Mouse (Mus musculus) liver, embryonic 11.5 days (tissue): Measurements from ENCODE around the gene Cox19. TPM values are rescaled to one million over a fixed set of nuclear protein-coding genes. Genes with fewer than 3 reads are reported as not detected.

Experiments
- ATAC-seq: fragments of 200-750 bp; cut with Nextera tagmentation; replicated peaks from 2 replicates; pipeline ENCODE4 v1.8.0; 2017; ENCODE audit warnings: moderate number of reproducible peaks, mild to moderate bottlenecking, moderate TSS enrichment, moderate library complexity; ENCODE audit not compliant: low FRiP score
- DNase-seq: peaks from one replicate; pipeline ENCODE4 v3.0.0-alpha.2; 2017; ENCODE audit warnings: low spot score
- H3K27ac ChIP-seq: fragments of 300-500 bp; sonication (generic); 2 replicates; pipeline ENCODE4 v1.5.1; 2014; ENCODE audit warnings: mild to moderate bottlenecking, low read depth, low read length, control low read depth
- H3K27me3 ChIP-seq: fragments of 300-500 bp; sonication (generic); replicated peaks from 2 replicates; pipeline ENCODE4 v1.6.1; 2014; ENCODE audit warnings: low read length, mixed read lengths; ENCODE audit not compliant: control insufficient read depth, insufficient read depth
- H3K36me3 ChIP-seq: fragments of 300-500 bp; sonication (generic); 2 replicates; pipeline ENCODE4 v1.6.1; 2014; ENCODE audit warnings: mild to moderate bottlenecking, low read length, moderate library complexity, mixed read lengths; ENCODE audit not compliant: control insufficient read depth, insufficient read depth
- H3K4me1 ChIP-seq: fragments of 300-500 bp; sonication (generic); replicated peaks from 2 replicates; pipeline ENCODE4 v1.6.1; 2014; ENCODE audit warnings: low read length, mixed read lengths; ENCODE audit not compliant: control insufficient read depth, insufficient read depth
- H3K4me2 ChIP-seq: fragments of 300-500 bp; sonication (generic); 2 replicates; pipeline ENCODE4 v1.6.1; 2014; ENCODE audit warnings: mild to moderate bottlenecking, control low read depth, moderate library complexity
- H3K4me3 ChIP-seq: fragments of 300-500 bp; sonication (generic); 2 replicates; pipeline ENCODE4 v1.5.1; 2014; ENCODE audit warnings: low read depth, low read length, control low read depth
- H3K9ac ChIP-seq: fragments of 300-500 bp; sonication (generic); 2 replicates; pipeline ENCODE4 v1.6.1; 2014; ENCODE audit warnings: low read depth, low read length, control low read depth
- H3K9me3 ChIP-seq: fragments of 300-500 bp; sonication (generic); 2 replicates; pipeline ENCODE4 v1.6.1; 2016; ENCODE audit warnings: low read length, inconsistent platforms, mixed read lengths; ENCODE audit not compliant: control insufficient read depth
- WGBS: fragments of 180-500 bp; shearing (Covaris S2); extraction: QIAGEN DNeasy Blood & Tissue Kit; methylation state at CpG from one replicate; pipeline ENCODE4 v1.1.7; 2014; 5-methylcytosine and 5-hydroxymethylcytosine counted together
- polyA plus RNA-seq: library from polyadenylated mRNA; unstranded; fragments of >200 nt; fragmentation: Nextera tagmentation; extraction: Ambion mirVana; gene quantifications from 2 replicates; pipeline ENCODE4 v1.2.1, GENCODE M21; 2014

Gene Cox19
- polyA plus RNA-seq, 1 experiment from 2014 or later = 98.1 TPM

DNA sequence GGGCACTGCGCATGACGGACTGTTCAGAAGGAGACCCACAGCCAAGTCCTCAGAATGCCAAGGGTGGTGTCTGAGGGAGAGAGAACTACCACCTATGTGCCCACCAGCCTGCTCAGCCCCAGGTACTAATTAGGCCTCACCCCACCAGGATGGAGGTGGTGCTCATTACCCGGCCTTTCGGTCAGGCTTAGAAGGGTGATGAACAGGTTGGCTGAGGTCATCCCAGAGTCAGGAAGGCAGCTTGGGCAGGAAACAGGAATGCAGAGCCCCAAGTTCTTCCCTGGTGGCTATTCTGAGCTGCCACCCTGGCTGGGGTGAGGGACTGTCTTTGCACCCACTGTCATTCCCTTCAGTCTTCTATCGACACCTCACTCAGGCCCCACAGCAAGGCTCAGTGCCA is 34.8 kb upstream of the Cox19 start:
- 92% methylated on average over 5 of the region's 5 CpGs for WGBS
- Histone ChIP-seq H3K36me3 (peaks cover 2% of the 10 kb centered on the region; the same call in 1 of the 2 replicates), H3K9ac (peak overlapping the region; percentile 26), H3K4me1 (peaks cover 92% of the 10 kb centered on the region), H3K27ac (peak overlapping the region; percentile 100; the same call in 1 of the 2 replicates), H3K4me3 (no peak overlapping the region), H3K27me3 (no peaks in the 10 kb centered on the region), H3K4me2 (no peak overlapping the region), H3K9me3 (no peaks in the 10 kb centered on the region)
- no peak for DNase-seq
- ATAC-seq = no peak

GRCm38 (mm10) chr5:139384531-139384930 is 33.3 kb upstream of the Cox19 start:
- H3K9ac ChIP-seq = peak overlapping the region; percentile 43
- H3K4me2 ChIP-seq = peak overlapping the region; percentile 76
- ATAC-seq = no peak
- H3K9me3 ChIP-seq = no peaks in the 10 kb centered on the region
- no peak overlapping the region for H3K4me3 ChIP-seq
- peak overlapping the region; percentile 64 for H3K27ac ChIP-seq
- no peaks in the 10 kb centered on the region for H3K27me3 ChIP-seq
- peaks cover 86% of the 10 kb centered on the region for H3K4me1 ChIP-seq
- WGBS = 54% methylated on average over 10 of the region's 10 CpGs
- peaks cover 2% of the 10 kb centered on the region; the same call in 1 of the 2 replicates for H3K36me3 ChIP-seq
- DNase-seq = no peak

- Histone ChIP-seq H3K27ac (peak overlapping the region; percentile 99), H3K27me3 (no peaks in the 10 kb centered on the region), H3K4me1 (peaks cover 86% of the 10 kb centered on the region), H3K36me3 (peaks cover under 1% of the 10 kb centered on the region; the same call in 1 of the 2 replicates), H3K9me3 (no peaks in the 10 kb centered on the region), H3K9ac (peak overlapping the region; percentile 68), H3K4me2 (peak overlapping the region; percentile 76), H3K4me3 (peak overlapping the region; percentile 75)
- WGBS = 59% methylated on average over 9 of the region's 9 CpGs
- DNase-seq (no peak), ATAC-seq (no peak)
Observed at GRCm38 (mm10) chr5:139383234-139383633, 32.0 kb upstream of the Cox19 start.

DNA sequence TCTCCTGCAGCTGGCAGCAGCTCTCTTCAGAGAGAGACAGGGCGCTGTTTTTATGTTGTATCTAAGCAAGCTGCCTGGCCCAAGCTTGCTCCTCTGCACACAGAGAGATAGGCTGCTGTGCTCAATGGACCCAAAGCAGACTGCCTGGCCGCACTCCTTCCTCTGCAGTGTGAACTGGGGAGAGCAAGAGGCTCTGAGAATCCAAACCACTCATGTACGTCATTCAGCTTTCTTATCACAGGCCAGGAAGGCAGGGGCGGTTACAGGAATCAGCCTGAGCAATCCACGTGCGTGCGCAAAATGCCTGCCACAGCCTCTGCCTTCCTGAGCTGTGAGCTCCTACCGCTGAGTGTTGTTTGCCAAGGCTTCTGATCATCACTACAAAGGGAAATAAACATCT is 31.5 kb upstream of the Cox19 start:
- peak; percentile 70 for DNase-seq
- Histone ChIP-seq H3K9ac (peak overlapping the region; percentile 68), H3K4me1 (peaks cover 86% of the 10 kb centered on the region), H3K27ac (peak overlapping the region; percentile 99), H3K9me3 (no peaks in the 10 kb centered on the region), H3K4me2 (peak overlapping the region; percentile 76), H3K36me3 (no peaks in the 10 kb centered on the region; the same call in 1 of the 2 replicates), H3K4me3 (peak overlapping the region; percentile 75), H3K27me3 (no peaks in the 10 kb centered on the region)
- peak; percentile 75 for ATAC-seq
- 10% methylated on average over 8 of the region's 8 CpGs for whole genome bisulfite sequencing

GRCm38 (mm10) chr5:139381586-139382513 is 30.6 kb upstream of the Cox19 start:
- H3K36me3 ChIP-seq = no peaks in the 10 kb centered on the region; the same call in 1 of the 2 replicates
- peaks cover 86% of the 10 kb centered on the region for H3K4me1 ChIP-seq
- no peaks in the 10 kb centered on the region for H3K27me3 ChIP-seq
- ATAC-seq = peak; percentile 60
- no peaks in the 10 kb centered on the region for H3K9me3 ChIP-seq
- H3K4me2 ChIP-seq = peak overlapping the region; percentile 76
- peak overlapping the region; percentile 99 for H3K27ac ChIP-seq
- 35% methylated on average over 18 of the region's 18 CpGs for WGBS
- H3K4me3 ChIP-seq = peak overlapping the region; percentile 75
- DNase-seq = peak; percentile 53
- H3K9ac ChIP-seq = peak overlapping the region; percentile 80

DNA sequence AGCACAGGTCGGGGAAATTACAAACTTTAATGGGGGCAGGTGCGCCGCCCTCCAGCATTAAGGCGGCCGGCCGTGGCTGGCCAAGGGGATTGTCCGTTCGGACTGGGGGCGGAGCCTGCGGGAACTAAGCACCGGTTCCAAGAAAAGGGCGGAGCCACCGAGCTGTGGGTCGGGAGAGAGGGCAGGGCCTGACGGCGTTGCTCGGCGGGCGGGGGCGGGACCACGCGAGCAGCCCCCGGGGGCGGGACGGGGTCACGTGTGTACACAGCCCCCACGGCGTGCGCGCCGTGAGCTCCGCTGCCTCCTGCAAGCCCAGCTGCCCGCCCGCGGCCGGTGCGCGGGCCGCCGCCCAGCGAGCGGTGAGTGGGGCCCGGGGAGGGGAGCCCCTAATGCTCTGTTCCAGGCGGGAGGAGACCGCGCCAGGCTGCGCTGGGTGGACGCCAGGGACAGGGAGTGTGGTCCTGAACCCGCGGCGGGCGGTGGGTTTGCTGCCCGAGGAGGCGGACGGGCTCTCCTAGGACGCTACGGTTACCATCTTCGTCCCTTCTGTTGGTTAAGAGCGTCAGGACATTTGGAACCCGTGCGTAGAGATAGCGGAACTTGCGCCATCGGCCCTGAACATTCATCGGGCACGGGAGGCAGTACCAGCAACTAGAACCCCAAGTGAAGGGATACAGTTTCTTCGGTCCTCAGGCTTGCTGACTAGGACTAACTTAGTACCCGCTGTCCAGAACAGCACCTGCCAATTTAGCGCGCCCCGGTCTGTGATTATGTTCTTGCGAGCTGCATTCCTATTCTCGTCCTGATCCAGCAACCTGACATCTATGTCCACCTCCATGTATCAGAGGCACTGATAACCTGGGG is 29.4 kb upstream of the Cox19 start:
- H3K27me3 ChIP-seq = no peaks in the 10 kb centered on the region
- peak; percentile 77 for ATAC-seq
- 1% methylated on average over 69 of the region's 73 CpGs for WGBS
- peak overlapping the region; percentile 76 for H3K4me2 ChIP-seq
- H3K4me1 ChIP-seq = peaks cover 88% of the 10 kb centered on the region
- peak overlapping the region; percentile 99 for H3K27ac ChIP-seq
- H3K9ac ChIP-seq = peak overlapping the region; percentile 80
- peak; percentile 89 for DNase-seq
- H3K9me3 ChIP-seq = no peaks in the 10 kb centered on the region
- peak overlapping the region; percentile 75 for H3K4me3 ChIP-seq
- no peaks in the 10 kb centered on the region; the same call in 1 of the 2 replicates for H3K36me3 ChIP-seq

DNA sequence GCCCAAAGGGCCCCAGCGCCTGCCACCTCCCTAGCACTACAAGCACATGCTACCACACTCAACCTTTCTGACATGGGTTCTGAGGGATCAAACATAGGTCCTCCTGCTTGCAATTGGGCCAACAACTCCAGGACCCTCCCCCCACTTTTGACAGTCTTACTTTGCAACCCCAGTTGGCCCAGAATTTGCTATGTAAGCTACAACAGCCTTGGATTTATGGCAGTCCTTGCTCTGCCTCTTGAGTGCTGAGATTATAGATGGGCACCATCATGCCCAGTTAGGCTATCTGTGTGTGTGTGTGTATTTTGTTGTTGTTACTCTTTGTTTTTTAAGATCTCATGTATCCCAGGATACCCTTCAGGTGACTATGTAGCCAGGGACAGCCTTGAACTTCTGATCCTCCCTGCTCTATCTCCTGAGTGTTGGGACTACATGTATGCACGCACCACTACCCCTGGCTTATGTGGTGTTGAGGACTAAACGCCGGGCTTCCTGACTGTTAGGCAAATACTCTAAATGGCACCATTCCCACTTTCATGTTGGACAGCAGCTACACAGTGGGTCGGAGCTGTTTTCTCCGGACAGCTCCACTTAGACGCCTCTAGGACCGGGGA is 28.7 kb upstream of the Cox19 start:
- peaks cover 87% of the 10 kb centered on the region for H3K4me1 ChIP-seq
- peak; percentile 4; the same call in 1 of the 2 replicates for ATAC-seq
- no peak for DNase-seq

More for the DNA sequence above, 28.7 kb upstream of the Cox19 start:
- Histone ChIP-seq H3K9ac (peak overlapping the region; percentile 80), H3K27ac (peak overlapping the region; percentile 99), H3K4me3 (peak overlapping the region; percentile 75), H3K4me2 (peak overlapping the region; percentile 76), H3K36me3 (no peaks in the 10 kb centered on the region; the same call in 1 of the 2 replicates), H3K9me3 (no peaks in the 10 kb centered on the region), H3K27me3 (no peaks in the 10 kb centered on the region)
- WGBS = 11% methylated on average over 8 of the region's 8 CpGs
